In the genomic region with DNA sequence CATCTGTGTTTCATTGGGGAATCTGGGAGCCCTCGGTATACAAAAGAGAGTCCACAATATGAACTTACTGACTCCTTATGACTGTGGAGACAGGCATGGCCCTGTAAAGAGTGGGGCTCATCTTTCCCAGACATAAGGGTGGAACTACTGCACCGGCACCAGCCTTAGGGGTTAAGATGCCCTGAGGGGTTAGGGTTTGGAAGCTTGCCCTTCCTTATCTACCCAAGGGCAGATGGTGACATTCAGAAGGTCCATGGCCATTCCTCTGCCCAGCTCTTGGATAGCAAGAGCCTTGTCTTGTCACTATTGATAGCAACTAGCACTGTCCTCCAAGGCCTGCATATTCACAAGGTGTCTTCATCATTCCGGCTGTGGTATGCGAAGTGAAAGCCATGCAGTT, we compare ENCODE assay signal across 19 mouse cellular contexts.
DNase-seq lines count a peak whose midpoint lies in the region; ATAC-seq lines count a peak whose summit lies in the region.
"Had no signal": no experiment of that assay in that cellular context is flagged by ENCODE, and none has a peak within 500 bp of the region (broad histone marks: within the 10 kb centered on the region; RNA-seq: fewer than 3 reads in every experiment).

No protein-coding gene starts in this region.

- 0 out of 2 replicates have a peak overlapping the region, but pooled peaks have one; percentile 74 for H3K27ac ChIP-seq in intestine, embryonic 15.5 days
- no peak overlapping the region for H3K27ac ChIP-seq in intestine, embryonic 16.5 days (ENCODE audit: low read length)
- H3K27ac ChIP-seq in lung, embryonic 16.5 days (ENCODE audit: low read length) = peak overlapping the region; percentile 13; the same call in 1 of the 2 replicates
- peak overlapping the region; percentile 58; the same call in 1 of the 2 replicates for H3K27ac ChIP-seq in embryonic facial prominence, embryonic 15.5 days (replicated peaks)
- peak overlapping the region; percentile 48; the same call in 1 of the 2 replicates for H3K27ac ChIP-seq in stomach, embryonic 16.5 days (ENCODE audit: low read length)
- H3K27ac ChIP-seq: forebrain, embryonic 12.5 days; heart, embryonic 10.5 days; hindbrain, embryonic 12.5 days had no signal

- peaks cover 30% of the 10 kb centered on the region for H3K4me1 ChIP-seq in intestine, embryonic 15.5 days (replicated peaks)
- H3K4me1 ChIP-seq in intestine, embryonic 16.5 days (ENCODE audit: control insufficient read depth, insufficient read depth, low read length) = peaks cover 30% of the 10 kb centered on the region
- peaks cover 39% of the 10 kb centered on the region for H3K4me1 ChIP-seq in lung, embryonic 16.5 days (replicated peaks; ENCODE audit: control insufficient read depth, insufficient read depth, low read length)
- peaks cover 44% of the 10 kb centered on the region for H3K4me1 ChIP-seq in embryonic facial prominence, embryonic 15.5 days
- H3K4me1 ChIP-seq in stomach, embryonic 16.5 days (ENCODE audit: control insufficient read depth, insufficient read depth, low read length) = peaks cover 37% of the 10 kb centered on the region

- 93% methylated on average over 4 of the region's 4 CpGs for WGBS in intestine, embryonic 15.5 days
- WGBS in intestine, embryonic 16.5 days = 92% methylated on average over 4 of the region's 4 CpGs
- WGBS in lung, embryonic 16.5 days = 90% methylated on average over 4 of the region's 4 CpGs
- whole genome bisulfite sequencing in embryonic facial prominence, embryonic 15.5 days = 75% methylated on average over 4 of the region's 4 CpGs
- 91% methylated on average over 4 of the region's 4 CpGs for WGBS in stomach, embryonic 16.5 days

- H3K36me3 ChIP-seq in intestine, embryonic 15.5 days = no peaks in the 10 kb centered on the region
- 0 out of 2 replicates have a peak, but pooled peaks cover 2% of the 10 kb centered on the region for H3K36me3 ChIP-seq in intestine, embryonic 16.5 days (ENCODE audit: control insufficient read depth, insufficient read depth, low read length)
- no peaks in the 10 kb centered on the region for H3K36me3 ChIP-seq in lung, embryonic 16.5 days (ENCODE audit: control insufficient read depth, insufficient read depth, low read length)
- H3K36me3 ChIP-seq in embryonic facial prominence, embryonic 15.5 days = no peaks in the 10 kb centered on the region
- no peaks in the 10 kb centered on the region for H3K36me3 ChIP-seq in stomach, embryonic 16.5 days (ENCODE audit: control insufficient read depth, insufficient read depth, low read length)
- H3K36me3 ChIP-seq: forebrain, embryonic 12.5 days; heart, embryonic 10.5 days; hindbrain, embryonic 12.5 days had no signal

- no peak overlapping the region for H3K4me2 ChIP-seq in intestine, embryonic 15.5 days (replicated peaks)
- H3K4me2 ChIP-seq in intestine, embryonic 16.5 days (ENCODE audit: low read depth, low read length) = no peak overlapping the region
- no peak overlapping the region for H3K4me2 ChIP-seq in lung, embryonic 16.5 days (ENCODE audit: low read depth, low read length)
- H3K4me2 ChIP-seq in embryonic facial prominence, embryonic 15.5 days (replicated peaks) = no peak overlapping the region
- no peak overlapping the region for H3K4me2 ChIP-seq in stomach, embryonic 16.5 days (ENCODE audit: low read depth, low read length)
- H3K4me2 ChIP-seq: forebrain, embryonic 12.5 days; hindbrain, embryonic 12.5 days had no signal

- no peak overlapping the region for H3K9ac ChIP-seq in intestine, embryonic 15.5 days
- no peak overlapping the region for H3K9ac ChIP-seq in intestine, embryonic 16.5 days (ENCODE audit: low read depth, low read length)
- no peak overlapping the region for H3K9ac ChIP-seq in lung, embryonic 16.5 days (ENCODE audit: low read length)
- H3K9ac ChIP-seq in embryonic facial prominence, embryonic 15.5 days = no peak overlapping the region
- H3K9ac ChIP-seq in stomach, embryonic 16.5 days (ENCODE audit: low read length) = no peak overlapping the region
- H3K9ac ChIP-seq: forebrain, embryonic 12.5 days; hindbrain, embryonic 12.5 days had no signal

- no peak for DNase-seq in lung, postnatal 10 days
- DNase-seq: cerebellum, adult 11-12 months; cerebellum, adult 9-10 months; cerebellum, postnatal 25 days; gastrocnemius, postnatal 10 days; heart, adult 18-20 months; heart, postnatal 10 days; heart, postnatal 4 days had no signal

- H3K27me3 ChIP-seq in intestine, embryonic 15.5 days (replicated peaks) = no peaks in the 10 kb centered on the region
- H3K27me3 ChIP-seq in intestine, embryonic 16.5 days (replicated peaks; ENCODE audit: control insufficient read depth, insufficient read depth, low read length) = no peaks in the 10 kb centered on the region
- H3K27me3 ChIP-seq in lung, embryonic 16.5 days (ENCODE audit: control insufficient read depth, insufficient read depth, low read depth, low read length) = no peaks in the 10 kb centered on the region
- no peaks in the 10 kb centered on the region for H3K27me3 ChIP-seq in embryonic facial prominence, embryonic 15.5 days
- peaks cover 3% of the 10 kb centered on the region; the same call in 1 of the 2 replicates for H3K27me3 ChIP-seq in stomach, embryonic 16.5 days (ENCODE audit: control insufficient read depth, insufficient read depth, low read length)
- H3K27me3 ChIP-seq: Patski had no signal

- no peak for ATAC-seq in intestine, embryonic 15.5 days
- ATAC-seq in intestine, embryonic 16.5 days = no peak
- no peak for ATAC-seq in lung, embryonic 16.5 days (ENCODE audit: low read depth)
- ATAC-seq in embryonic facial prominence, embryonic 15.5 days (ENCODE audit: insufficient number of reproducible peaks, low FRiP score, low TSS enrichment, low read depth) = no peak
- no peak for ATAC-seq in stomach, embryonic 16.5 days (ENCODE audit: insufficient read depth, low FRiP score)
- ATAC-seq: activated CD4-positive, CD25-positive, alpha-beta regulatory T cell, adult 4 months; forebrain, embryonic 16.5 days; Patski had no signal

- no peaks in the 10 kb centered on the region for H3K9me3 ChIP-seq in intestine, embryonic 15.5 days
- peaks cover 5% of the 10 kb centered on the region; the same call in 1 of the 2 replicates for H3K9me3 ChIP-seq in intestine, embryonic 16.5 days (ENCODE audit: control insufficient read depth, low read length)
- no peaks in the 10 kb centered on the region; the same call in 1 of the 2 replicates for H3K9me3 ChIP-seq in lung, embryonic 16.5 days (ENCODE audit: control insufficient read depth, low read length)
- no peaks in the 10 kb centered on the region for H3K9me3 ChIP-seq in embryonic facial prominence, embryonic 15.5 days (replicated peaks)
- H3K9me3 ChIP-seq in stomach, embryonic 16.5 days (replicated peaks; ENCODE audit: control insufficient read depth, low read length) = peaks cover 5% of the 10 kb centered on the region; the same call in 1 of the 2 replicates

- no peak overlapping the region for H3K4me3 ChIP-seq in intestine, embryonic 15.5 days (replicated peaks)
- no peak overlapping the region for H3K4me3 ChIP-seq in intestine, embryonic 16.5 days (ENCODE audit: low read length)
- no peak overlapping the region for H3K4me3 ChIP-seq in lung, embryonic 16.5 days (ENCODE audit: low read length)
- H3K4me3 ChIP-seq in embryonic facial prominence, embryonic 15.5 days (replicated peaks) = no peak overlapping the region
- H3K4me3 ChIP-seq in stomach, embryonic 16.5 days (replicated peaks; ENCODE audit: low read length) = no peak overlapping the region
- H3K4me3 ChIP-seq: forebrain, embryonic 12.5 days; heart, embryonic 10.5 days; hindbrain, embryonic 12.5 days had no signal
